Mouse (Mus musculus) cortical plate, adult 2 months (tissue): Measurements from ENCODE around the gene Phgr1.

Source experiments
- CTCF ChIP-seq: fragments of 200-500 bp; IDR thresholded peaks from 2 replicates; pipeline ENCODE4 v1.5.1; 2011; ENCODE audit warnings: mild to moderate bottlenecking, control low read depth, low read length; ENCODE audit not compliant: insufficient read depth; ENCODE audit errors: extremely low read depth
- POLR2A ChIP-seq: fragments of 200-500 bp; IDR thresholded peaks from 2 replicates; pipeline ENCODE4 v1.6.1; 2011; ENCODE audit warnings: mild to moderate bottlenecking, low read length, control low read depth; ENCODE audit not compliant: insufficient read depth; ENCODE audit errors: extremely low read depth

GRCm38 (mm10) chr2:118727911-118728310 lies 44.7 kb upstream of the Phgr1 start:
- no peak for TF ChIP-seq POLR2A
- TF ChIP-seq CTCF: no peak
